Mouse (Mus musculus) kidney, embryonic 16.5 days (tissue): Measurements from ENCODE around the gene Cxcl9. TPM values are rescaled to one million over a fixed set of nuclear protein-coding genes. Genes with fewer than 3 reads are reported as not detected.

Experiments
- ATAC-seq: fragments of 200-750 bp; cut with Nextera tagmentation; 2 replicates; pipeline ENCODE4 v1.8.0; 2017; ENCODE audit warnings: moderate TSS enrichment; ENCODE audit not compliant: low FRiP score, low TSS enrichment
- H3K27ac ChIP-seq: fragments of 300-500 bp; sonication (generic); 2 replicates; pipeline ENCODE4 v1.5.1; 2014; ENCODE audit warnings: low read length
- H3K27me3 ChIP-seq: fragments of 300-500 bp; sonication (generic); 2 replicates; pipeline ENCODE4 v1.6.1; 2014; ENCODE audit warnings: low read length, control low read depth, mixed read lengths; ENCODE audit not compliant: insufficient read depth
- H3K36me3 ChIP-seq: fragments of 300-500 bp; sonication (generic); 2 replicates; pipeline ENCODE4 v1.6.1; 2014; ENCODE audit warnings: low read length, control low read depth, mixed read lengths; ENCODE audit not compliant: insufficient read depth
- H3K4me1 ChIP-seq: fragments of 300-500 bp; sonication (generic); 2 replicates; pipeline ENCODE4 v1.6.1; 2014; ENCODE audit warnings: low read length, control low read depth, mixed read lengths; ENCODE audit not compliant: insufficient read depth
- H3K4me2 ChIP-seq: fragments of 300-500 bp; sonication (generic); replicated peaks from 2 replicates; pipeline ENCODE4 v1.6.1; 2014; ENCODE audit warnings: low read depth, low read length
- H3K4me3 ChIP-seq: fragments of 300-500 bp; sonication (generic); 2 replicates; pipeline ENCODE4 v1.5.1; 2014; ENCODE audit warnings: mild to moderate bottlenecking, low read length
- H3K9ac ChIP-seq: fragments of 300-500 bp; sonication (generic); replicated peaks from 2 replicates; pipeline ENCODE4 v1.6.1; 2014; ENCODE audit warnings: low read length
- H3K9me3 ChIP-seq: fragments of 300-500 bp; sonication (generic); 2 replicates; pipeline ENCODE4 v1.6.1; 2016; ENCODE audit warnings: low read length, control low read depth
- WGBS: fragments of 180-500 bp; shearing (Covaris S2); extraction: QIAGEN DNeasy Blood & Tissue Kit; methylation state at CpG from one replicate; pipeline ENCODE4 v1.1.7; 2014; 5-methylcytosine and 5-hydroxymethylcytosine counted together
- polyA plus RNA-seq: library from polyadenylated mRNA; unstranded; fragments of >200 nt; fragmentation: Nextera tagmentation; extraction: Ambion mirVana; gene quantifications from 2 replicates; pipeline ENCODE4 v1.2.1, GENCODE M21; 2015

The Cxcl9 gene
- polyA plus RNA-seq, 1 experiment from 2014 or later: not detected

GRCm38 (mm10) chr5:92291652-92292414, 36.0 kb downstream of the Cxcl9 start:
- 87% methylated on average over 6 of the region's 6 CpGs for WGBS
- Histone ChIP-seq H3K4me3 (no peak overlapping the region), H3K9me3 (no peaks in the 10 kb centered on the region), H3K27ac (no peak overlapping the region), H3K4me2 (no peak overlapping the region), H3K36me3 (peaks cover 78% of the 10 kb centered on the region), H3K4me1 (no peaks in the 10 kb centered on the region), H3K27me3 (no peaks in the 10 kb centered on the region), H3K9ac (no peak overlapping the region)
- ATAC-seq: no peak

DNA sequence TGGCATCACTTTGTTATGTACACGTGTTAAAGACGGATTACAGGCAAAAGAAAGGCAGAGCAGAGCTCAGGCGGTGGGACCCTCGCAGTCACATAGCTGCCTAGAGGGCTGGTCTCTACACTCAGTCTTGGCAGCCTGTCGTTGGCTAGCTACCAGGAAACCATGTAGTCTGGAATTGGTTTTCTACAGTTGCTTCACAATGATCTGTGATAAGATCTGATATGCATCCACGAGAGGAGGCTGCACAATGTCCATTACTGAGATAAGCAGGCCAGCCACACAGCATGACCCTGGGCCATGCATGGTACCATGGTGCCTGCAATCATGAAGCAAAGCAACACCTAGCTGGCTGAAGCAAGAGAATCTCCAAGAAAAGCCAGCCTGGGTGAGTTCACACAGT, 40.0 kb downstream of the Cxcl9 start:
- no peak for ATAC-seq
- no peaks in the 10 kb centered on the region for H3K27me3 ChIP-seq
- H3K9me3 ChIP-seq: no peaks in the 10 kb centered on the region
- H3K4me3 ChIP-seq: no peak overlapping the region
- H3K4me2 ChIP-seq: no peak overlapping the region
- H3K4me1 ChIP-seq: no peaks in the 10 kb centered on the region
- H3K9ac ChIP-seq: no peak overlapping the region
- 85% methylated on average over 6 of the region's 6 CpGs for WGBS
- no peak overlapping the region for H3K27ac ChIP-seq
- peaks cover 62% of the 10 kb centered on the region for H3K36me3 ChIP-seq

GRCm38 (mm10) chr5:92283107-92283506, 44.8 kb downstream of the Cxcl9 start:
- Histone ChIP-seq H3K9me3 (no peaks in the 10 kb centered on the region), H3K4me2 (no peak overlapping the region), H3K4me1 (peaks cover 7% of the 10 kb centered on the region; the same call in 1 of the 2 replicates), H3K36me3 (peaks cover 25% of the 10 kb centered on the region), H3K9ac (no peak overlapping the region), H3K27ac (no peak overlapping the region), H3K4me3 (no peak overlapping the region), H3K27me3 (no peaks in the 10 kb centered on the region)
- no peak for ATAC-seq
- WGBS: 37% methylated on average over 3 of the region's 3 CpGs

GRCm38 (mm10) chr5:92282571-92282970, 45.3 kb downstream of the Cxcl9 start:
- Histone ChIP-seq H3K36me3 (peaks cover 20% of the 10 kb centered on the region), H3K27me3 (no peaks in the 10 kb centered on the region), H3K9me3 (no peaks in the 10 kb centered on the region), H3K4me3 (no peak overlapping the region), H3K4me1 (peaks cover 7% of the 10 kb centered on the region; the same call in 1 of the 2 replicates), H3K9ac (no peak overlapping the region), H3K27ac (no peak overlapping the region), H3K4me2 (no peak overlapping the region)
- WGBS: 77% methylated on average over 4 of the region's 4 CpGs
- ATAC-seq: no peak

DNA sequence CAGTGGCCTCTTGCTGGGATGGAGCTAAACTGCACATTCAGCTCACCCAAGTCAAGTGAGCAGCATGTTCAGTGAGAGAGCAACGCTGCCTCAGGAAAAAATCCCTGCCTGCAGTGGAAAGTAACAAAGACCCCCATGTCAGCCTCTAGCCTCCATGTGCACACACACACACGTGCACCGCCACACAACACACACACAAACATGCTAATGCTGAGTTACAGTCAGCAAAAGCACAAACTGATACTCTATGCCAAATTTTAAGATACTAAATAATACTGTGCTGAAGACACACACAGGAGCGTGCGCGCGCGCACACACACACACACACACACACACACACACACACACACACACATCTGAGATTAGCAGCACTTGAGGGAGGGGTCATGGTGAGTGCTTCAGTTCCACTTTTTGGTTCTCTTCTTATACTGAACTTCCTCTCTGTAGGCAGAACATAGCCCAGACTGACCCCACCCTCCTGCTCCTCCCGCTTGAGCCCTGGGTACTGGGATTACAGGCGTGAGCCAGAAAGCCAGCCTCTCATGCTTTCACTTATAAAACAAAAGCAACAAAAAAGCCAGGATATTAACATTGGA, 48.8 kb downstream of the Cxcl9 start:
- ATAC-seq: no peak
- H3K4me3 ChIP-seq: no peak overlapping the region
- peaks cover 9% of the 10 kb centered on the region; the same call in 1 of the 2 replicates for H3K4me1 ChIP-seq
- H3K27me3 ChIP-seq: no peaks in the 10 kb centered on the region
- no peaks in the 10 kb centered on the region for H3K36me3 ChIP-seq
- H3K9me3 ChIP-seq: no peaks in the 10 kb centered on the region
- H3K4me2 ChIP-seq: no peak overlapping the region
- WGBS: 89% methylated on average over 10 of the region's 10 CpGs
- H3K9ac ChIP-seq: no peak overlapping the region
- no peak overlapping the region for H3K27ac ChIP-seq

- Histone ChIP-seq H3K9ac (peak within 1 kb of the TSS; percentile 75), H3K27ac (peak within 1 kb of the TSS; percentile 50; the same call in 1 of the 2 replicates), H3K4me2 (peak within 1 kb of the TSS; percentile 90), H3K27me3 (no peaks in the 10 kb centered on the region), H3K36me3 (no peaks in the 10 kb centered on the region), H3K4me1 (peaks cover 9% of the 10 kb centered on the region; the same call in 1 of the 2 replicates), H3K9me3 (no peaks in the 10 kb centered on the region), H3K4me3 (peak within 1 kb of the TSS; percentile 72)
- WGBS: 3% methylated on average over 54 of the region's 54 CpGs
- ATAC-seq: peak; percentile 97
Observed at GRCm38 (mm10) chr5:92277437-92278394, 50.2 kb downstream of the Cxcl9 start, which contains the start of gene Naaa. Gene Naaa (minus strand): TSS chr5:92278170.

Other genes starting within 250 kb of the Cxcl9 start
- 155 and 169 TPM in 2 replicates for gene G3bp2, start 244.4 kb downstream of the Cxcl9 start, polyA plus RNA-seq
- gene Uso1, start 190.1 kb downstream of the Cxcl9 start, polyA plus RNA-seq: 40.0 and 40.5 TPM in 2 replicates
- 0.37 and 0.45 TPM in 2 replicates for gene U90926, start 112.7 kb downstream of the Cxcl9 start, polyA plus RNA-seq
- 0.10 and 0.37 TPM in 2 replicates for gene Ppef2, start 71.8 kb downstream of the Cxcl9 start, polyA plus RNA-seq
- gene Naaa, start 49.9 kb downstream of the Cxcl9 start, polyA plus RNA-seq: 24.2 and 24.3 TPM in 2 replicates
- 39.2 and 42.6 TPM in 2 replicates for gene Sdad1, start 17.6 kb downstream of the Cxcl9 start, polyA plus RNA-seq
- 2.6 and 3.5 TPM in 2 replicates for gene Art3, start 3.7 kb upstream of the Cxcl9 start, polyA plus RNA-seq
- 1.1 TPM in 2 replicates for gene Cxcl10, start 20.8 kb upstream of the Cxcl9 start, polyA plus RNA-seq
- 54.1 and 54.4 TPM in 2 replicates for gene Nup54, start 107.1 kb upstream of the Cxcl9 start, polyA plus RNA-seq
- 8.4 and 9.5 TPM in 2 replicates for gene Scarb2, start 178.8 kb upstream of the Cxcl9 start, polyA plus RNA-seq
- 0.22 and 0.45 TPM in 2 replicates for gene Fam47e, start 227.0 kb upstream of the Cxcl9 start, polyA plus RNA-seq